Mouse (Mus musculus) stomach, embryonic 14.5 days (tissue): ENCODE results near the gene Gm4302. TPM values are rescaled to one million over a fixed set of nuclear protein-coding genes. Genes with fewer than 3 reads are reported as not detected.

ENCODE experiments used
- polyA plus RNA-seq: library from polyadenylated mRNA; unstranded; fragments of >200 nt; fragmentation: Nextera tagmentation; extraction: Ambion mirVana; gene quantifications from 2 replicates; pipeline ENCODE4 v1.2.1, GENCODE M21; 2014

Gm4302 gene
- polyA plus RNA-seq, 1 experiment from 2014 or later: not detected

Other genes starting within 250 kb of the Gm4302 start
- not detected in 2 replicates for gene Gm4301, start 5.2 kb upstream of the Gm4302 start, polyA plus RNA-seq
- gene Gm4303, start 5.1 kb downstream of the Gm4302 start, polyA plus RNA-seq: not detected in 2 replicates
- not detected in 2 replicates for gene Gm4305, start 10.3 kb downstream of the Gm4302 start, polyA plus RNA-seq
- not detected in 2 replicates for gene Gm4307, start 20.5 kb downstream of the Gm4302 start, polyA plus RNA-seq
- not detected in 2 replicates for gene Gm4312, start 41.7 kb downstream of the Gm4302 start, polyA plus RNA-seq
- gene Tmtc3, start 146.5 kb downstream of the Gm4302 start, polyA plus RNA-seq: 32.7 and 36.3 TPM in 2 replicates
- 5.4 and 7.8 TPM in 2 replicates for gene Cep290, start 146.7 kb downstream of the Gm4302 start, polyA plus RNA-seq
- 8.8 and 9.5 TPM in 2 replicates for gene 4930430F08Rik, start 249.6 kb downstream of the Gm4302 start, polyA plus RNA-seq
- not detected in 2 replicates for gene 1700017N19Rik, start 249.6 kb downstream of the Gm4302 start, polyA plus RNA-seq